Mouse (Mus musculus) megakaryocyte, embryonic 14.5 days (primary cell): Measurements from ENCODE around the gene Duox1. TPM values are rescaled to one million over a fixed set of nuclear protein-coding genes. Genes with fewer than 3 reads are reported as not detected.

ENCODE experiments used
- H3K27me3 ChIP-seq: replicated peaks from 2 replicates; pipeline ENCODE3; 2012; ENCODE audit warnings: inconsistent platforms
- H3K36me3 ChIP-seq: replicated peaks from 2 replicates; pipeline ENCODE3; 2012; ENCODE audit warnings: low read length, inconsistent platforms, mixed read lengths
- H3K4me1 ChIP-seq: 2 replicates; pipeline ENCODE4 v1.6.1; 2012; ENCODE audit warnings: inconsistent platforms
- H3K4me3 ChIP-seq: replicated peaks from 2 replicates; pipeline ENCODE3; 2012; ENCODE audit warnings: moderate library complexity, mild to moderate bottlenecking, inconsistent platforms
- H3K9me3 ChIP-seq: 2 replicates; pipeline ENCODE4 v1.6.1; 2012; ENCODE audit warnings: inconsistent platforms
- FLI1 ChIP-seq: IDR thresholded peaks from 2 replicates; pipeline ENCODE4 v1.6.1; 2012; ENCODE audit warnings: low read length, inconsistent platforms, mixed read lengths
- GATA1 ChIP-seq: IDR thresholded peaks from 3 replicates; pipeline ENCODE4 v1.6.1; 2012; ENCODE audit warnings: mixed read lengths, low read length, inconsistent platforms, borderline replicate concordance
- polyA plus RNA-seq: library from polyadenylated mRNA; stranded (reverse); fragments of >175 nt; gene quantifications from 2 replicates; pipeline ENCODE4 v1.2.3, GENCODE M21; 2012; ENCODE audit warnings: low replicate concordance; ENCODE audit not compliant: insufficient read depth

The Duox1 gene
- polyA plus RNA-seq, 1 experiment: not detected

DNA sequence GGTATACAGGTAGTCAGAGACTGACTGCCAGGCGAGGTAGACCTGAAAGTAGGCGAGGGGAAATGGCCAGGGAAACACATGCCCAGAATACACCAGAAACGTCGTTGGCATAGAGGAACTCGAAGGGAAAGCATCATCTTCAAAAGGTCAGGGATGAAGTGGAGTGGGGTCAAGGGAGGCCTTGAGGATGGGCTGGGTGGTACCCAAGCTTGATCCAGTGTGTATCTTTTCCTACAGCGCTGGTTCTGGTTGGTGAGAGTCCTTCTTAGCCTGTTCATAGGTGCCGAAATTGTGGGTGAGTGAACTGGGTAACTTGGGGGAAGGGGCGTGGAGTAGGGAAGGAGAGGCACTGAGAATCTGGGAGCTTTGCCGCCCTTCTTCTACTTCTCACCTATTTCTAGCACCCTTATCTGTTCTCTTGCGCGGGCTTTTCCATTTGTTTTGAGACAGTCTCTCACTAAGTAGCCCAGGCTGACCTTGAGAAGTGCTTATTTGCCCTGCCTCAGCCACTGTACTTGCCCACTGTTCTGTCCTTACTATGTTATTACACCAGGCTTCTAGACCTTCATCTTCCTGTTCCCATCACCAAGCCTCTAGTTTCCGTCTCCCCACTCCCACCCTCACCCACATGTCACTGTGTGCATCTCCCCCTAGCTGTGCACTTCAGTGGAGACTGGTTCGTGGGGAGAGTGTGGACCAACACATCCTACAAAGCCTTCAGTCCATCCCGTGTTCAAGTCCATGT, 15.4 kb upstream of the Duox1 start:
- no peak for TF ChIP-seq FLI1
- no peak for TF ChIP-seq GATA1
- H3K36me3 ChIP-seq: no peaks in the 10 kb centered on the region
- peaks cover 94% of the 10 kb centered on the region for H3K27me3 ChIP-seq
- H3K4me3 ChIP-seq: no peak overlapping the region
- H3K9me3 ChIP-seq: no peaks in the 10 kb centered on the region
- peaks cover 61% of the 10 kb centered on the region for H3K4me1 ChIP-seq

DNA sequence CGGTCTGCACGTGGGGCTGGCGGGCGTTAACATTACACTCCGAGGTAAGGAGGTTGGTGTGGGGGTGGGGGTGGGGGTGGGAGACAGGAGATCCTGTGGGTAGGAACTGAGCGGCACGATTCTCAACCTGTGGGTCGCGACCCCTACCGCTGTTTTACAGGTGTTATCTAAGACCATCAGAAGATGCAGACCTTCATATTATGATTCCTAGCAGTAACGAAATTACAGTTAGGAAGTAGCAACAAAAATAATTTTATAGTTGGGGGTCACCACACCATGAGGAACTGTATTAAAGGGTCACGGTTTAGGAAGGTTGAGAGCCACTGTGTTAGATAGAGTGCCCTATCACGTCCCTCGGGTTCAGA, 14.8 kb upstream of the Duox1 start:
- Histone ChIP-seq H3K9me3 (no peaks in the 10 kb centered on the region), H3K36me3 (no peaks in the 10 kb centered on the region), H3K4me3 (peak overlapping the region; percentile 92), H3K4me1 (peaks cover 61% of the 10 kb centered on the region), H3K27me3 (peaks cover 94% of the 10 kb centered on the region)
- TF ChIP-seq GATA1 (no peak), FLI1 (no peak)

DNA sequence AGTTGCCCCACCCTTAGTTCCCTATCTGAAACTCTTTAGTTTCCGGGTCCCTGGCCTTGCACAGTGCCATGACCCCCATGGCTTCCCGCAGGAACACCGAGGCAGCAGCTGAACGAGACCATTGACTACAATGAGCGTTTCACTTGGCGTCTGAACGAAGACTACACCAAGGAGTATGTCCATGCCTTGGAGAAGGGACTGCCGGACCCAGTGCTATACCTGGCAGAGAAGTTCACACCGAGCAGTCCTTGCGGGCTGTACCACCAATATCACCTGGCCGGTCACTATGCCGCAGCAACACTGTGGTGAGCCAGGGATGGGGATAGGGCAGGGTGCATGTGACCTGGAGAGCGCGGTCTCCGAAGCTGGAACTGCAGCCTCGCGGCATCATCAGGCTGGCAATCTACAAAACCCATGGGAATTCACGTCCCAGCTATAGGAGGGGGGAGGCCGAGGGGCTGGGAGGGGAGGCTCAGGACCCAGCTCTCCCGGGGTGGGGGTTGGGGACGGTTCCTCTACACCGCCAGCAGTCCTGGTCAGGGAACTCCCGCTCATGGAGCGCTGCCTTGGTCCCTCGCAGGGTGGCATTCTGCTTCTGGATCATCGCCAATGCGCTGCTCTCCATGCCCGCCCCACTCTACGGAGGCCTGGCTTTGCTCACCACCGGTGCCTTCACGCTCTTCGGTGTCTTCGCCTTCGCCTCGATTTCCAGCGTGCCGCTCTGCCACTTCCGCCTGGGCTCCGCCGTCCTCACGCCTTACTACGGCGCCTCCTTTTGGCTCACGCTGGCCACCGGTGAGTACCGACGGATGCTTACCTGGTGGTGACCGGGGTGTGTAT, 14.2 kb upstream of the Duox1 start:
- Histone ChIP-seq H3K27me3 (peaks cover 96% of the 10 kb centered on the region), H3K4me1 (peaks cover 63% of the 10 kb centered on the region), H3K36me3 (no peaks in the 10 kb centered on the region), H3K9me3 (no peaks in the 10 kb centered on the region), H3K4me3 (peak overlapping the region; percentile 92)
- TF ChIP-seq FLI1 (no peak), GATA1 (no peak)

DNA sequence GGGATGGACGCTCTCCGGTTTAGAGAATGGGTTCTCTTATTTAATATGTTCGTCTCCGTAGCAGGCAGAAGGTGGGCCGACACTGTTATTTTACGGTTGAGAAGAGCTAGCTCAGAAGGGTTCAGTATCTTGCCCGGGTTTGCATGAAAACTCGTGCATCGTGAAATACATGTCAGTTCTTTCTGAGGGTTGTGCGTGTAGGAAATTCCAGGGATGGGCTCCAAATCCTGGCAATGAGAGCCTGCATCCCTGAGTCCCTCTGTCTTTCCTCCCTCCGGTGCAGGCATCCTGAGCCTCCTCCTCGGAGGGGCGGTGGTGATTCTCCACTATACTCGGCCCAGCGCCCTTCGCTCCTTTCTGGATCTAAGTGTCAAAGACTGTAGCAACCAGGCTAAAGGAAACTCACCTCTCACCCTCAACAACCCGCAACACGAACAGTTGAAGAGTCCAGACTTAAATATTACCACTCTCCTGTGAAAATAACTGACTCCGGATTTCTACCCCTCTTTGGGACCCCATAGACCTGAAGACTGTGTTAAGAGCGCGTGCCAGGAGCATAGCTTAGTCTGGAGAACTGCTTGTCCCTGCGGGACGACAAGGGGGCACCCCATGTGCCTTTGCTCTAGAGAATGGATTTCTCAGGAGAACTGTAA, 13.4 kb upstream of the Duox1 start:
- TF ChIP-seq FLI1 (no peak), GATA1 (no peak)
- Histone ChIP-seq H3K4me3 (peak overlapping the region; percentile 92), H3K27me3 (peaks cover 98% of the 10 kb centered on the region), H3K9me3 (no peaks in the 10 kb centered on the region), H3K36me3 (no peaks in the 10 kb centered on the region), H3K4me1 (peaks cover 64% of the 10 kb centered on the region)

DNA sequence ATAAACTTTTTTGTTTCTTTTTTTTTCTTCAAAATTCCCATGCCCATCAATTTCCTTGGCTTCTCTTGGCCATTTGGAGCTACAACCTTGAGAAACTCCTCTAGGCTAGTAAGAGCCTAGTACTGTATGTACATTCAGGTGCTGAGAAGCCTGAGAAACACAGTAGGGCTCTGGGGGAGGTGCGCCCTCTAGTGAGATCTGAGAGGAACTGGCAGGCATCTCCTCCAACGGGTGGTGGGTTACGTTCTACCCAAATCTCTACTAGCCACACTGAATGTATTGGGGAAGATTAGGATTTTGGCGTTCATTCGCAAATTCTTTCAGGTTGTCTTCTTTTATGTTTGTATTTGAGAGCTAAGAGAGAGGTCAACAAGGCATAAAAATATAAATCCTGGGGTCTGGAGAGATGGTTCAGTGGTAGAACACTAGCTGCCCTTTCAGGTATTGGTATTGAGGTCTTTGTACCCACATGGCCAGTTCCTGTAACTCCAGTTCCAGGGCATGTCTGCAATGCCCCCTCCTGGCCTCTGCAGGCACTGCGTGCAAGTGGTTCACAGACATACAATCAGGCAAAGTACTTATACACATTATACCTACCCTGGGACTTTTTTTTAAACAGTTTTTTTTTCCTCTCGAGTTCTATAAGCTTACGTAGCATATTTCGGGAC, 12.8 kb upstream of the Duox1 start:
- Histone ChIP-seq H3K36me3 (no peaks in the 10 kb centered on the region), H3K9me3 (no peaks in the 10 kb centered on the region), H3K4me1 (peaks cover 57% of the 10 kb centered on the region), H3K4me3 (no peak overlapping the region), H3K27me3 (peaks cover 98% of the 10 kb centered on the region)
- TF ChIP-seq GATA1 (no peak), FLI1 (no peak)

DNA sequence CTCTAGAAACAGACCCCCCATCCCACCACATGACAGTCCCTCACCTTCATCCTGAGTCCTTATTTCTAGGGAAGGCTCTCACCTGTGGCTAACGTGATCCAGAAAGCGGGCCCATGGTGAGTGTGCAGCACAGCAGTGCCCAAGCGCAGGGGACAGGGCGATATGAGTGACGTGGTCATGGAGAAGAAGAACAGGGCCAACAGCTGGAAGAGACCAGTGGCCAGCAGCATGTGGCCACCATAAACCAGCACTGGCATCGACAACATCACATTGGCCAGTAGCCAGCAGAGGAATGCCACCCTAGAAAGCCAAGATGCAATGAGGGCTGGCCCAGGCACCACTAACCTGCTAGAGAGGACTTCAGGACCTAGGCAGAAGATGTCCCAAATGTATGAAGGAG, 10.9 kb upstream of the Duox1 start:
- no peaks in the 10 kb centered on the region for H3K36me3 ChIP-seq
- no peak for TF ChIP-seq GATA1
- no peak for TF ChIP-seq FLI1
- no peaks in the 10 kb centered on the region for H3K9me3 ChIP-seq
- H3K4me1 ChIP-seq: peaks cover 42% of the 10 kb centered on the region
- no peak overlapping the region for H3K4me3 ChIP-seq
- peaks cover 96% of the 10 kb centered on the region for H3K27me3 ChIP-seq

DNA sequence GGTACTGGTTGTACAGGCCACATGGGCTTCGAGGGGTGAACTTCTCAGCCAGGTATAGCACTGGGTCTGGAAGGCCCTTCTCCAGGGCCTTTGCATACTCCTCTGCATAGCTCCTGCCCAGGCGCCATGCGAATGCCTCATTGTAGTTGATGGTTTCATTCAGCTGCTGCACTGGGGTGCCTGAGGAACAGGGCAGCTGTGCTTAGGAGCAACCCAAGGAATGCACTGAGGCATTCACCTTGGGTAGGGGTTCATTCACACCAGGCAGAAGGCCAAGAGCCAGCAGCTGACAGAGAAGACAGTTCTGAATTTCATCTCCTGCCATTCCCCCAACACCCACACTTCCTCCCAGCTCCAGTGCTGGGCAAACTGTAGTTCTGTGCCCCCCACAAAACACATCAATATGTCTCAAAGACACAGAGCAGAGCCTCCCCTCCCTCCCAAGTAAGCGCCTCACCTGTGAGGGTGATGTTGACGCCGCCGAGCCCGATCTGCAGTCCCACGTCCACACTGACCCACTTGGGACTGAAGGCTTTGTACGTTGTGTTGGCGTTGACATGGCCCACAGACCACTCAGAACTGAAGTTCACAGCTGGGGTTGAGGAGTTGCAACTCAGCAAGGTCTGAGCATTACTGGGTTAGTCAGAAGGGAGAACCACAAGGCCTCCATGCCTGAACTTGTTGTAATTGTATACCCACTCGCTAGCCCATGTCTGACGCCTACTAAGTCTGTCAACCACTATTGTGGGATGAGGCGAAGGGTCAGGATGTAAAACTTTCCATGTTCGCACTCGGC, 10.2 kb upstream of the Duox1 start:
- TF ChIP-seq FLI1 (no peak), GATA1 (no peak)
- Histone ChIP-seq H3K4me3 (no peak overlapping the region), H3K36me3 (no peaks in the 10 kb centered on the region), H3K27me3 (peaks cover 93% of the 10 kb centered on the region), H3K4me1 (peaks cover 36% of the 10 kb centered on the region), H3K9me3 (no peaks in the 10 kb centered on the region)

DNA sequence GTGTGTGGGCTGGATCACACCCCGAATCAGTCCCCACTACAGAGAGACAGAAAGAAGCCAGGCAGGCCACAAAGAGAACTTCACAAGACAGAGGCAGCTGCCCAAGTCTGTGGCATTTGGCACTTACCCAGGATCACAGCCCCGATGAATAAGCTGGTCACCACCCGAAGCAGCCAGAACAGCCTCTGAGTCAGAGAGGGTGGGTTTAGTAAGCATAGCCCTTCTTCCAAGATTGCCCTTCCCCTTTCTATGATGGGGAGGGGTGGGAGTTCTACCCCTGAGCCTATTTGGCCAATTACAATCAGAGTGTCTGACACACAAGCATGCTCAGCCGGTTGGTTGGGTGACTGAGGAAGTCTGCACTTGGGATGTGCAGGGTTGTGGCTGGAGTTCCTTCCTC, 9.3 kb upstream of the Duox1 start:
- Histone ChIP-seq H3K36me3 (no peaks in the 10 kb centered on the region), H3K4me3 (no peak overlapping the region), H3K27me3 (peaks cover 92% of the 10 kb centered on the region), H3K9me3 (no peaks in the 10 kb centered on the region), H3K4me1 (peaks cover 27% of the 10 kb centered on the region)
- TF ChIP-seq GATA1 (no peak), FLI1 (no peak)

DNA sequence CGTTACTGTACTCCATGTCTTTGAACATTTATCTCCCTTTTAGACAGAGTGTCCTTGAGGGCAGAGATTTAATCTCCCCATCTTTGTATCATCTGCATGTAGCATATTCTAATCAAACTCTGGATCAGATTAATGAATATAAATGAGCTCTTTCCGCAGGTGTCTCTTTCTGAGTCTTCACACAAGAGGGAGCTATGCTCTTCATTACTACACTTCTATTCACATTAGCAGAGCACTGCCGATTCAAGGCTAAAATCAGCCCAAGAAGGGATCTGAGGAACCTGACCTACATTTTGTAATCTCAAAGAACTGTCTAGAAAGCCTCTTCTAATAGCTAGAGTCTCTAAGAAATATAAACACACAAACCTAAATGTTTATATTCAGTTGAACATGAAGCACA, 5.8 kb upstream of the Duox1 start:
- H3K9me3 ChIP-seq: no peaks in the 10 kb centered on the region
- peaks cover 26% of the 10 kb centered on the region for H3K4me1 ChIP-seq
- H3K27me3 ChIP-seq: peaks cover 93% of the 10 kb centered on the region
- H3K36me3 ChIP-seq: no peaks in the 10 kb centered on the region
- no peak for TF ChIP-seq FLI1
- no peak for TF ChIP-seq GATA1
- H3K4me3 ChIP-seq: no peak overlapping the region
